Mouse (Mus musculus): ENCODE data around the gene Gjb6. TPM values are rescaled to one million over a fixed set of nuclear protein-coding genes. Genes with fewer than 3 reads are reported as not detected.

The Gjb6 gene
- total and polyA plus RNA-seq, 3 experiments: not detected

- in situ Hi-C loops (cut with MboI; ENCODE audit: low pct_ligation_motif_present, low pct_unique_long_range_greater_than_20kb, low sequenced_read_pairs): no loop called here
- no peak overlapping the region for H3K27ac ChIP-seq (ENCODE audit: insufficient read depth, low read depth)
- TF ChIP-seq ZNF384 (IDR thresholded peaks at IDR 0.05; ENCODE audit: low read depth, low read length) (no peak), HCFC1 (IDR thresholded peaks at IDR 0.05; ENCODE audit: low read depth, low read length) (no peak), CHD2 (IDR thresholded peaks at IDR 0.05; ENCODE audit: low read length) (no peak), NRF1 (IDR thresholded peaks at IDR 0.05; ENCODE audit: low read depth, low read length) (no peak), TCF12 (IDR thresholded peaks at IDR 0.05; ENCODE audit: low read depth, low read length) (no peak), CHD1 (IDR thresholded peaks at IDR 0.05; ENCODE audit: low read depth, low read length) (no peak), USF2 (conservative IDR thresholded peaks at IDR 0.05; ENCODE audit: low read depth, low read length) (no peak), UBTF (IDR thresholded peaks at IDR 0.05; ENCODE audit: low read depth, low read length) (no peak), ETS1 (conservative IDR thresholded peaks at IDR 0.05; ENCODE audit: low read depth, low read length) (no peak), RCOR1 (conservative IDR thresholded peaks at IDR 0.05; ENCODE audit: low read depth, low read length) (no peak), IRF4 (IDR thresholded peaks at IDR 0.05; ENCODE audit: low read depth, low read length) (no peak), NELFE (IDR thresholded peaks at IDR 0.05; ENCODE audit: low read depth, low read length) (no peak)
- H3K36me3 ChIP-seq (replicated peaks in 1 of 2; ENCODE audit: control insufficient read depth in 1 of 2, insufficient read depth in 1 of 2, low read length in 1 of 2): no peaks in the 10 kb centered on the region
- H3K9me3 ChIP-seq (replicated peaks; ENCODE audit: low read length): no peaks in the 10 kb centered on the region
- dilution Hi-C loops (cut with MboI; ENCODE audit: extremely low pct_ligation_motif_present, extremely low pct_unique_long_range_greater_than_20kb, low sequenced_read_pairs): no loop called here
- H3K79me2 ChIP-seq (replicated peaks; ENCODE audit: control insufficient read depth, extremely low read depth, insufficient read depth, poor library complexity, severe bottlenecking): no peaks in the 10 kb centered on the region
- no peak overlapping the region for H3K9ac ChIP-seq (ENCODE audit: insufficient read depth, low read depth)
- no peaks in the 10 kb centered on the region for H3K4me1 ChIP-seq (ENCODE audit: control insufficient read depth in 1 of 2, insufficient read depth in 2 of 2)
- DNase-seq (ENCODE audit: extremely low read depth): no peak
- H3K27me3 ChIP-seq (replicated peaks): no peaks in the 10 kb centered on the region
- H3K4me3 ChIP-seq (replicated peaks in 1 of 3; ENCODE audit: low read depth in 2 of 3, low read length in 2 of 3, poor library complexity in 1 of 3): no peak overlapping the region
- no peak overlapping the region for H3K4me2 ChIP-seq (ENCODE audit: insufficient read depth, low read depth, poor library complexity, severe bottlenecking)
These were observed 44.3 kb downstream of the Gjb6 start for GRCm38 (mm10) chr14:57089107-57089506.

- in situ Hi-C loops (cut with MboI; ENCODE audit: low pct_ligation_motif_present, low pct_unique_long_range_greater_than_20kb, low sequenced_read_pairs): no loop called here
- no peaks in the 10 kb centered on the region for H3K9me3 ChIP-seq (replicated peaks; ENCODE audit: low read length)
- H3K36me3 ChIP-seq (replicated peaks in 1 of 2; ENCODE audit: control insufficient read depth in 1 of 2, insufficient read depth in 1 of 2, low read length in 1 of 2): no peaks in the 10 kb centered on the region
- H3K27me3 ChIP-seq (replicated peaks): no peaks in the 10 kb centered on the region
- no peak overlapping the region for H3K27ac ChIP-seq (ENCODE audit: insufficient read depth, low read depth)
- no peak overlapping the region for H3K4me2 ChIP-seq (ENCODE audit: insufficient read depth, low read depth, poor library complexity, severe bottlenecking)
- TF ChIP-seq IRF4 (IDR thresholded peaks at IDR 0.05; ENCODE audit: low read depth, low read length) (no peak), HCFC1 (IDR thresholded peaks at IDR 0.05; ENCODE audit: low read depth, low read length) (no peak), PAX5 (IDR thresholded peaks at IDR 0.05; ENCODE audit: low read length) (no peak), E2F4 (IDR thresholded peaks at IDR 0.05; ENCODE audit: insufficient replicate concordance, low read depth, low read length) (no peak), KAT2A (IDR thresholded peaks at IDR 0.05; ENCODE audit: insufficient replicate concordance, low read length) (no peak), SIN3A (IDR thresholded peaks at IDR 0.05; ENCODE audit: low read length) (no peak), USF1 (IDR thresholded peaks at IDR 0.05; ENCODE audit: low read depth, low read length) (no peak), TBP (conservative IDR thresholded peaks at IDR 0.05; ENCODE audit: low read depth, low read length) (no peak), MEF2A (IDR thresholded peaks at IDR 0.05; ENCODE audit: borderline replicate concordance, low read depth, low read length) (no peak), ELF1 (IDR thresholded peaks at IDR 0.05; ENCODE audit: low read depth, low read length) (no peak)
- dilution Hi-C loops (cut with MboI; ENCODE audit: extremely low pct_ligation_motif_present, extremely low pct_unique_long_range_greater_than_20kb, low sequenced_read_pairs): no loop called here
- no peaks in the 10 kb centered on the region for H3K4me1 ChIP-seq (ENCODE audit: control insufficient read depth in 1 of 2, insufficient read depth in 2 of 2)
- no peaks in the 10 kb centered on the region for H3K79me2 ChIP-seq (replicated peaks; ENCODE audit: control insufficient read depth, extremely low read depth, insufficient read depth, poor library complexity, severe bottlenecking)
- H3K9ac ChIP-seq (ENCODE audit: insufficient read depth, low read depth): no peak overlapping the region
- no peak for DNase-seq (ENCODE audit: extremely low read depth)
- H3K4me3 ChIP-seq (replicated peaks in 1 of 3; ENCODE audit: low read depth in 2 of 3, low read length in 2 of 3, poor library complexity in 1 of 3): no peak overlapping the region
These were observed 49.2 kb downstream of the Gjb6 start for GRCm38 (mm10) chr14:57084180-57084668.

Data from CH12.LX (cell line).